Mouse (Mus musculus): ENCODE data around the gene Ccdc181. TPM values are rescaled to one million over a fixed set of nuclear protein-coding genes. Genes with fewer than 3 reads are reported as not detected.

Ccdc181 gene
- polyA plus RNA-seq, 1 experiment from 2014 or later, result 8.3 TPM

DNA sequence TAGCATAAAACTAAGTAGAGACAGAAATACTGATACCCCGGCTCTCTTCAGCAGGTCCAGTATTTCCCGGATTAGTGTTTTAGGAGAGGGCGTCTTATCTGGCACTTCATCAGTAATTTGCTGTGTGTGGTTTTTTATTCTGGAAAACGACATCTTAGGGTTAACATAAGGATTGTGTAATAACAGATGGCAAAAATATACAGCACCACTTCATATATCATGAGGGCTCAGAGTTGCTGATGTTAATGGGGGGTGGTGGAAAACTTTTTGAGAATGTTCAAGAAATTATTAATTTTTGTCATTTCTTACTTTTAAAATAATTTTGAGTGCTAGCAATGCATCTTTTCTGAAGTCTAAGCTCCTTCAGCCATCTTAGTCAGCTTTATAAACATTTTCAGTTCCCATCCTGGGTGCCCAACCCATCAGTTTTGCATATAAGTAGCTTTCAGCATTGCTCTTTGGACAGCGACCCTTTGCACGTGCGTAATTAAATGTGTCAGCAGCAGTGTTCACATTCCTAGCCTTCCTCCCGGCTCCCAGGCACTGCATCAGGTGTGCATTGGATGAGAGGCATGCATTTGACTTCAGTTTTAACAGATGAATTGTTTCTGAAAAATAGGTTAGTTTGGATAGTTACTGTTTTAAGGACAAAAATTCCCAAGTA is 47.7 kb downstream of the Ccdc181 start:
- 86% methylated on average over 8 of the region's 8 CpGs for WGBS
- Histone ChIP-seq H3K9me3 (no peaks in the 10 kb centered on the region), H3K36me3 (replicated peaks) (peaks cover 4% of the 10 kb centered on the region), H3K4me1 (0 out of 2 replicates have a peak, but pooled peaks cover 3% of the 10 kb centered on the region), H3K27me3 (replicated peaks; ENCODE audit: low read depth, poor library complexity, severe bottlenecking) (no peaks in the 10 kb centered on the region), H3K27ac (replicated peaks) (no peak overlapping the region), H3K4me3 (no peak overlapping the region)
- no peak for DNase-seq (ENCODE audit: low spot score)

DNA sequence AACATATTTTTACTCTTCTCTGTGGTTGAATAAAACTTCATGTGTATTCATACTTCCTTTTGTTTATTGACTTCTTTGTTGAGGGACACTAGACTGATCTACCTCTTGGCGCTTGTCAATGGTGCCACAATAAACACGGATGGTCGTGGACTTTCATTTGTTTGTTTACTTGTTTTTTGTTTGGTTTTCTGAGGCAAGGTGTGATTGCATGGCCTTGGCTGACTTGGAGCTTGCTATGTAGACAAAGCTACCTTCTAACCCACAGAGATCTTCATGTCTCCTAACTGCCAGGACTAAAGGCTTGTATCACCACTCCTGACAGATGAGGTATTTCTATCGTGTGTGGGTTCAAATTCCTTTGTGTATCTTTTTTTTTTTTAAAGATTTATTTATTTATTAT is 48.8 kb downstream of the Ccdc181 start:
- no peak for DNase-seq (ENCODE audit: low spot score)
- no peak overlapping the region for H3K27ac ChIP-seq (replicated peaks)
- WGBS, result 88% methylated on average over 4 of the region's 4 CpGs
- H3K9me3 ChIP-seq, result no peaks in the 10 kb centered on the region
- 0 out of 2 replicates have a peak, but pooled peaks cover 3% of the 10 kb centered on the region for H3K4me1 ChIP-seq
- H3K4me3 ChIP-seq, result no peak overlapping the region
- peaks cover 11% of the 10 kb centered on the region for H3K36me3 ChIP-seq (replicated peaks)
- no peaks in the 10 kb centered on the region for H3K27me3 ChIP-seq (replicated peaks; ENCODE audit: low read depth, poor library complexity, severe bottlenecking)

DNA sequence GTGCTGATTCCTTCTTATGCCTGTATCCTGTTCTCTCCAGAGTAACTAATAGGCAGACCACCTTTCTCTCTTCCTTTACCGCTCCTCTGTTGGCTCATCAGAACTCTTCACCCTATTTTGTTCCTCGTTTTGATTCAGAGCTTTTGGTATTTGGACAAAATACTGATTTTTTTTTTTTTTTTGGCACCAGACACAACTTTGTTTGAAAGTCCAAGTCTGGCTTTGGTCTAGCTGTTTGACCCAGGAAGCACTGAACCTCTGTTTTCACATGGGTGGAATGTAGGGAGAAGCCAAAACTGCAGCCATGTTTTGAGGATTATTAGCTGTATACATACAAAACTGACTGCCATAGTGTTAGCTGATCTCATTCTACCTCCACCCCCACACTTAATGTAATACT is 49.5 kb downstream of the Ccdc181 start:
- H3K4me1 ChIP-seq, result 0 out of 2 replicates have a peak, but pooled peaks cover 3% of the 10 kb centered on the region
- 91% methylated on average over 2 of the region's 2 CpGs for WGBS
- H3K27me3 ChIP-seq (replicated peaks; ENCODE audit: low read depth, poor library complexity, severe bottlenecking), result no peaks in the 10 kb centered on the region
- peaks cover 16% of the 10 kb centered on the region for H3K36me3 ChIP-seq (replicated peaks)
- H3K4me3 ChIP-seq, result no peak overlapping the region
- no peaks in the 10 kb centered on the region for H3K9me3 ChIP-seq
- H3K27ac ChIP-seq (replicated peaks), result no peak overlapping the region
- DNase-seq (ENCODE audit: low spot score), result no peak

DNA sequence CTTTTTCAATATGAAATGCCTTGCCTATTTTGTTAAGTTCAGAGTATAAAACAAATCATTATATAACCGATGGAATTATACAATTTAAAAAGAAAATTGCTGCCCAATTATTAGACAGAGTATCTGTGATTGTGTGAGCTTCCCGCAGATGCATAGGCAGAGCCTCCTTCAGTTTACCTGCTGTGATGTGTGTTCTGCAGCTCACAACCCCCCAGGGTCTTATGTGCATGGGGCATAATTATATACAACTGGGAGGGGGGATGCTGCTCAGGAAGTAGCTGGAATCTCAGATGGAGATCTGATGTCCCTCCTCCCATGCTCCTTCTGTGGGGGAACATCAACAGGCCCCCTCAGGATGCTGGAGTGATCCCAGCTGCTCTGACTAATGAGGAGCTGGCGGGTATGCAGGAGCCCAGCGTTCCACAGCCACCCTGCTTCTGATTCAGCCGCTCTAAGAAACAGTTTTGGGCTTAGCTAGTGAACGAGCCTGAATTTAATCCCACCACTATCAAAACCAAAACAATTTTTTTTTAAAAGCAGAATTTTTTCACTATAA is 51.3 kb downstream of the Ccdc181 start:
- Histone ChIP-seq H3K27ac (replicated peaks) (no peak overlapping the region), H3K9me3 (no peaks in the 10 kb centered on the region), H3K27me3 (replicated peaks; ENCODE audit: low read depth, poor library complexity, severe bottlenecking) (no peaks in the 10 kb centered on the region), H3K4me1 (0 out of 2 replicates have a peak, but pooled peaks cover 3% of the 10 kb centered on the region), H3K4me3 (no peak overlapping the region), H3K36me3 (replicated peaks) (peaks cover 33% of the 10 kb centered on the region)
- WGBS, result 72% methylated on average over 6 of the region's 6 CpGs
- no peak for DNase-seq (ENCODE audit: low spot score)

GRCm38 (mm10) chr1:164327764-164328163 is 52.4 kb downstream of the Ccdc181 start:
- WGBS, result 90% methylated on average over 7 of the region's 7 CpGs
- no peak overlapping the region for H3K4me3 ChIP-seq
- no peaks in the 10 kb centered on the region for H3K9me3 ChIP-seq
- H3K27ac ChIP-seq (replicated peaks), result no peak overlapping the region
- DNase-seq (ENCODE audit: low spot score), result no peak
- peaks cover 38% of the 10 kb centered on the region for H3K36me3 ChIP-seq (replicated peaks)
- 0 out of 2 replicates have a peak, but pooled peaks cover 3% of the 10 kb centered on the region for H3K4me1 ChIP-seq
- no peaks in the 10 kb centered on the region for H3K27me3 ChIP-seq (replicated peaks; ENCODE audit: low read depth, poor library complexity, severe bottlenecking)

GRCm38 (mm10) chr1:164332559-164332958 is 57.2 kb downstream of the Ccdc181 start:
- no peak overlapping the region for H3K4me3 ChIP-seq
- WGBS, result 86% methylated on average over 11 of the region's 11 CpGs
- no peaks in the 10 kb centered on the region for H3K4me1 ChIP-seq
- H3K27me3 ChIP-seq (replicated peaks; ENCODE audit: low read depth, poor library complexity, severe bottlenecking), result no peaks in the 10 kb centered on the region
- H3K27ac ChIP-seq (replicated peaks), result no peak overlapping the region
- no peak for DNase-seq (ENCODE audit: low spot score)
- H3K9me3 ChIP-seq, result no peaks in the 10 kb centered on the region
- peaks cover 68% of the 10 kb centered on the region for H3K36me3 ChIP-seq (replicated peaks)

DNA sequence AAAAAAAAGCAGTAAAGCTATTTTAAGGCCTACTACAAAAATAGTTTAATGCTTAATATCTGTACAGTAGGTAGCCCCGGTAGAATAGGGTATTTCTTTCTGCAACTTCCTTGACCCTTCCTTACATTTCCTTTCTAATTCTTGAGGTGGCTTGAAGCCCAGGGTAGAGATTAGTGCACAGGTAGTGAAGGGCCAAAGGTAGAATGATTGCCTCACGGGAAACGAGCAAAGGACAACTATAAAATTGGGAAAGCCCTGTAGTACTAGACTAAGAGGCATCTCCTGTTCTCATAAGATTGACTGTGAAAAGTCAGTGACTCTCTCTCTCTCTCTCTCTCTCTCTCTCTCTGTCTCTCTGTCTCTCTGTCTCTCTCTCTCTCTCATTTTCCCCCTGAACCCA is 60.0 kb downstream of the Ccdc181 start:
- DNase-seq (ENCODE audit: low spot score), result no peak
- no peaks in the 10 kb centered on the region for H3K4me1 ChIP-seq
- H3K9me3 ChIP-seq, result no peaks in the 10 kb centered on the region
- no peak overlapping the region for H3K4me3 ChIP-seq
- H3K36me3 ChIP-seq (replicated peaks), result peaks cover 56% of the 10 kb centered on the region
- no peaks in the 10 kb centered on the region for H3K27me3 ChIP-seq (replicated peaks; ENCODE audit: low read depth, poor library complexity, severe bottlenecking)
- WGBS, result 92% methylated on average over 3 of the region's 3 CpGs
- H3K27ac ChIP-seq (replicated peaks), result no peak overlapping the region

- no peak for DNase-seq (ENCODE audit: low spot score)
- Histone ChIP-seq H3K27me3 (replicated peaks; ENCODE audit: low read depth, poor library complexity, severe bottlenecking) (no peaks in the 10 kb centered on the region), H3K4me1 (no peaks in the 10 kb centered on the region), H3K4me3 (no peak overlapping the region), H3K9me3 (no peaks in the 10 kb centered on the region), H3K36me3 (replicated peaks) (peaks cover 55% of the 10 kb centered on the region), H3K27ac (replicated peaks) (no peak overlapping the region)
- WGBS, result 86% methylated on average over 4 of the region's 4 CpGs
Measured at GRCm38 (mm10) chr1:164335846-164336245, 60.5 kb downstream of the Ccdc181 start.

Other genes with a start within 250 kb of the Ccdc181 start
- not detected in 2 replicates for gene Sele, start 227.4 kb upstream of the Ccdc181 start, polyA plus RNA-seq (2016; fragmentation: Nextera tagmentation; extraction: Ambion mirVana)
- not detected in 2 replicates for gene Sell, start 213.6 kb upstream of the Ccdc181 start, polyA plus RNA-seq (2016; fragmentation: Nextera tagmentation; extraction: Ambion mirVana)
- not detected in 2 replicates for gene Selp, start 160.3 kb upstream of the Ccdc181 start, polyA plus RNA-seq (2016; fragmentation: Nextera tagmentation; extraction: Ambion mirVana)
- 0.37 and 0.41 TPM in 2 replicates for gene F5, start 123.7 kb upstream of the Ccdc181 start, polyA plus RNA-seq (2016; fragmentation: Nextera tagmentation; extraction: Ambion mirVana)
- 10.8 and 11.5 TPM in 2 replicates for gene Slc19a2, start 26.5 kb upstream of the Ccdc181 start, polyA plus RNA-seq (2016; fragmentation: Nextera tagmentation; extraction: Ambion mirVana)
- gene Nme7, start 28.5 kb downstream of the Ccdc181 start, polyA plus RNA-seq (2016; fragmentation: Nextera tagmentation; extraction: Ambion mirVana), result 40.6 and 46.1 TPM in 2 replicates
- 25.1 and 26.6 TPM in 2 replicates for gene Blzf1, start 31.9 kb downstream of the Ccdc181 start, polyA plus RNA-seq (2016; fragmentation: Nextera tagmentation; extraction: Ambion mirVana)
- 6.9 and 7.4 TPM in 2 replicates for gene Atp1b1, start 182.8 kb downstream of the Ccdc181 start, polyA plus RNA-seq (2016; fragmentation: Nextera tagmentation; extraction: Ambion mirVana)

Data from embryonic facial prominence, embryonic 10.5 days (tissue).